Mouse (Mus musculus) brain, embryonic 14.5 days (tissue): ENCODE results near the gene Il1rl1. TPM values are rescaled to one million over a fixed set of nuclear protein-coding genes. Genes with fewer than 3 reads are reported as not detected.

Experiments used
- DNase-seq: peaks from one replicate; pipeline ENCODE4 v3.0.0-alpha.2; 2011; ENCODE audit warnings: low read depth
- CTCF ChIP-seq: fragments of 200-500 bp; IDR thresholded peaks from 2 replicates; pipeline ENCODE4 v1.5.1; 2012; ENCODE audit warnings: inconsistent platforms, mild to moderate bottlenecking, moderate library complexity, borderline replicate concordance; ENCODE audit not compliant: insufficient read depth, insufficient read length; ENCODE audit errors: extremely low read depth
- POLR2A ChIP-seq: fragments of 200-500 bp; IDR thresholded peaks from 2 replicates; pipeline ENCODE4 v1.6.1; 2012; ENCODE audit warnings: mild to moderate bottlenecking, inconsistent platforms, borderline replicate concordance; ENCODE audit not compliant: poor library complexity, insufficient read depth, insufficient read length, severe bottlenecking; ENCODE audit errors: extremely low read depth
- polyA plus RNA-seq: library from polyadenylated mRNA; depleted of rRNA; stranded (reverse); fragments of >200 nt; gene quantifications from 2 replicates; pipeline ENCODE4 v1.2.3, GENCODE M21; 2012

The Il1rl1 gene
- polyA plus RNA-seq, 1 experiment = 0.16 TPM

DNA sequence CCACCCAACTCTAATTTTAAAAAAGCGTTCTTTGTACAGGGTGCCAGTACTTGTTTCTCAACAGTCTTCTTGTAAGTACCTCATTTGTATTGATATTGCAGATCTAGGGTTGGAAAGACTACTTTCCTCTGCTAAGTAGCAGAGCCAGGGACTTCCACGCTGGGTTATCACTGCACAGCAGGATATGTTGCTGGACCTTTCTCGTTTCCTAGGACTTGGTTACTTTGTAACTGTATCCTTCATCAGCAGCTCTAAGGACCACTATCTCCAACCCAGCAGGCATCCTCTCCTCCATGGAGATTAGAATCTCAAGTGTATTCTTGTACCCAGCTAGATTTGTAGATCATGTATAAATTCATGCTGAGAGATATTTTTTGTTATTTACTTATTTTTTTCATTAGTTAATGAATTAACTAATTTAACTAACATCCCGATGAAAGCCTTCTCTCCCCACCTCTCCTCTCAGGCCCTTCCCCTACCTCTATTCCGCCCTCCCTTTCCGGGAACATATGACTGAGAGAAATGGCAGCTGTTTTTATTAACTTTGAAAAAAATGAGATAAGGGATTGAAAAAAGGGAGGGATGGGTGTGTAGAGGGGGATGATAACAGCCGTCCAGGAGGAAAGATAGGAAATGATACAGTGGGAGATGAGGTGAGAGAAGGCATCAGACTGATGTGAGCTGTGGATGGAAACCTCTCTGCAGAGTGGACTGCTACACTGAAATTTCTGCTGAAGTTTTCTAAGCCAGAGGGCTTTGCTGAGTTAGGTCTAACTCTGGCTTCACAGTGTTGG lies 14.3 kb upstream of the Il1rl1 start:
- no peak for TF ChIP-seq POLR2A
- no peak for TF ChIP-seq CTCF
- no peak for DNase-seq

DNA sequence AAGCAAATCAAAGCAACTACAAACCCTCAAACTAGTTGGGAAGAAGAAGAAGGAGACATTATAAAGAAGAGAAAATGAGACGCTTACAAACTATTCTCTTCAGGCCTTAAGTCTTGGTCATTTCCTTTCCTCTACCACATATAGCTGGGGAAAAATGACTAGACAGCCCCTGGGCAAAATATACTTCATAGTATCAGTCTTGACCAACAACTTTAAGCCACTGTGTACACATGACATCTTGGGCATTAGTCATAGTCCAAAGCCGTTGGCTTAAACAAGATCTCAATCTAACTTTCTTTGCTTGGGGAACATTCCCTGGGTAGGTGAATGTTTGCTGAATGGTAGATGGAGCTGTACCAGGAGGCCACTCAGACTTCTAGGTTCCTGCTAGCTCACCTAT lies 12.3 kb upstream of the Il1rl1 start:
- DNase-seq = no peak
- TF ChIP-seq CTCF (no peak), POLR2A (no peak)

DNA sequence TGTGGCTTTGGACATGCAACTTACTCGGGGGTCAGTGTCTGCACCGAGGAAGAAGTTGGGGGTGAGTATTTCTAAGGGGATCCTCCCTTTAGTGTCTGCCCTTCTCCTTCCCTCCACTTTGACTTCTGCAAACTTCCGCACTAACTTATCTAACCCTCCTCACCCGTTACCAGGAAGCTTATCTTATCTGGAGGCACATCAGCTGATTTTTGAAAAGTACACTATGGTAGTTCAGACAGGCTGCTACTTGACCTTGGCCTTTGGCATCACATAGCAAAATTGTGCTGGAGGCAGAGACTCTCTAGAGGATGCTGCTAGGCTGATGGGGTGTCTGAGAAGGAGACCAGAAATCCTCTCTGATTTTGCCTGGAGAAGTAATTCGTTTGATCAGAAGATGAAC lies 10.9 kb upstream of the Il1rl1 start:
- no peak for DNase-seq
- TF ChIP-seq POLR2A = no peak
- TF ChIP-seq CTCF = no peak

DNA sequence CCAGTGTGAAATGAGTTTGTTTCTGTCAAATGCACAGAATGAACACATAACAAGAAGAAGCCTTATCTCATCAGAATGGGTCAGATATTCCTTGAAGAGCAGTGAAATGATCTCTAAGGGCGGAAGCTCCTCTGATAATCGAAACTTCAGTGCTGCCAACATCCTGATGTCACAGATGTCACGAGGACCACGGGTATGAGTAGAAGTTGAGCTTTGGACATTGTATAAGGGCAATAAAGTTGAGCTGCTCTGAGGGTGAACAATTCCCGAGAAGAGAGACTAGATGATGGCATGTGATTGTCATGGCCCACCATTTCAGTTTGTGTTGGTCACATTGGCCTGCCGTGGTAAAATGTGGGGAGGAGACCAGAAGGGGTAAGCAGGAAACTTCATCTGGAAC lies 5.5 kb upstream of the Il1rl1 start:
- no peak for TF ChIP-seq CTCF
- no peak for TF ChIP-seq POLR2A
- DNase-seq = no peak

DNA sequence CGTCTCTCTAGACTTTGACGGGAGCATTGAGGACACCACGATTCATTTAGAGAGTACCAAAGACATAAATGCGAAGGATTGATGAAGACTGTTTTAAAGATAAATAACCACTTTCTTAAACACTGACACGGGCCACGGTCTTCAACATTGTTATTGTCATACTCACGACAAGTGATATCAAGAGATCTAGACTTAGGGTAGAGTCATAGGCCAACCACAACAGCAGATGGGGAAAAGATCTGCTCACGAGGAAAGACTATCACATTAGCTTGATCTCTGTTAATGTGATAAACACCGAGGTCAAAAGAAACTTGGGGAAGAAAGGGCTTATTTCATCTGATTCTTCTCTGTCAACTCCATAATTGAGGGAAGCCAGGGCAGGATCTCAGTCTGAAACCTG lies 2.1 kb upstream of the Il1rl1 start:
- no peak for TF ChIP-seq POLR2A
- no peak for TF ChIP-seq CTCF
- DNase-seq = no peak

DNA sequence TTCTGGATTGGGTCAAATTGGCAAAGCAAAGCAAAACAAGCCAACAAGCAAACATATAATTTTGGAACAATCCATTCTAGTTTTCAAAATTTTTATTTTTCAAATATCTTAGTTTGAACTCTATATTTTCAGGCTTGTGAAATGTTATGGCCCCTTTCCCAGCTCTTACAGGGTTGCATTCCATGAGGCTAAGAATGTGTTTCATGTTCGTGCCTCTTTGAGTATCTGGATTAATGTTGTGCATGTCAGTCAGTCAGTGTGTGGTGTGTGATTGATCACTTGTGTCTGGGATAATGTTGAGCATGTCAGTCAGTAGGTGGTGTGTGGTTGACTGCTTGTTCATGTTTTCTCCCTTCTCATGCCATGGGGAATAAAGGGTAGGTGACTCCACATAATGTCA lies 1.5 kb upstream of the Il1rl1 start:
- no peak for DNase-seq
- TF ChIP-seq POLR2A = no peak

DNA sequence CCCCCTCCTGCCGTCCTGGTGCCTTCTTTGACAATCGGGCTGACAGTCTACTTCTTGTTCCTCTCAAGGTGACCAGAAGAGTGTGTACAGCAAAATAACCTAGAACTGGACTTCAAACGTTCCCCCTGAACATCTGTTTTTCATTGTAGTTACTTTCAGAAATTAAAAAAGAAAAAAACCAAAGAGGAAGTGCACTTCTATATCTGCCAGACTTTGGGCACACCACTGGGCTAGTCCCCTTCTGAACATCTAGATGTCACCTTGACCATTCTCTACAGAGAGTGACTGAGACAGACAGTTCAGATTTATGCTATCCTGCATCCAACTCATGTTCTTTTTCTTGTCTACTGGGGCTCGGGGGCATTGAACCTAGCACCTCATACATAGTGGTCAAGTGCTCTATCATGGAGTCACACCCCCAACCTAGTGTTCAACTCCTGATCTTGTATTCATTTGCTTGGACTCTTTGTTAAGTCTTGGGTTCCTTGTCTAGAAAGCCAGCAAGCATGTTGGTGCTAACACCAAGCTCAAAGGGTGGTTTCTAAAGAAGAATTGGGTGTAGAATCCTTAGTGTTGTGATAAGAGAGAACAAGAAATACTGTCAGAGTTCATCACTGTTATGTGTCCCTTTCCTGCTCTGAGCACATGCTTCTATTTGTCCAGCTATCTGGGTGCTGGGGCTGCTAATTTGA lies 919 bp downstream of the Il1rl1 start:
- TF ChIP-seq POLR2A (no peak), CTCF (no peak)
- no peak for DNase-seq

DNA sequence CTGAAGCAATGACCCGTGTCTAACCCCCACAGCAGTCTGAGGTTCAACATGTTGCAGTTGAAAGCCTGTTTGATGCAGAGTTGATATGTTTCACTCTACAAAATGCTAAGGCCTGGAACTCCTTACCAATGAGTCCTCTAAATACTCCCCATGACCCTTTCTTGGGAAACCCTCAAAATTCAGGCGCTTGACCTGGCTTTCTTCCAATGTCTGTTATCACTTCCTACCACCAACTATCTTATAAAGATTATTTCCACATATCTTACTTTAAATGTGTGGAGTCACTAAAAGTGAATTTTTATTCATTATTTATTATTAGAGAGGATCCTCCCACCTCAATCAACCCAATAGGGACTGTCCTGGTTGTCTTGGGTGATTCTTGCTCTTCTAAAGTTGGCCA lies 2.8 kb downstream of the Il1rl1 start:
- TF ChIP-seq POLR2A (no peak), CTCF (no peak)
- no peak for DNase-seq

DNA sequence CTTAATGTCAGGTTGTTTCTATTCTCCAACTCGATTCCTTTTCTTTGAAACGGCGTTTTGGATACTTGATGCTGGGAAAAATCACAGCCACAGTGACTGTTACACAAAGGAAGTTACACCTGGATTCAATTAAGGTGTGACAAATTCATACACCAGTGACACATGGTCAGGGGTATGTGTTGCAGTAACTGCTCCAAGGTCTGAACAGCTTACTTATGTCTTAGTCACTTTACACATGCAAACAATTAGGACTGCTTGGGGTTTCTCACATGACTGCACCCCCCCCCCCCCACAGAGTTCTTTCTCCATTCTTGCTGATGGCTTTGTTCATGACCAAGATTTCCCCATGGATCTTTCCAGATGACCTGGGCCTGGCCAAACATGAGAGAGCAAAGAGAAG lies 6.6 kb downstream of the Il1rl1 start:
- TF ChIP-seq CTCF = no peak
- no peak for TF ChIP-seq POLR2A
- no peak for DNase-seq

DNA sequence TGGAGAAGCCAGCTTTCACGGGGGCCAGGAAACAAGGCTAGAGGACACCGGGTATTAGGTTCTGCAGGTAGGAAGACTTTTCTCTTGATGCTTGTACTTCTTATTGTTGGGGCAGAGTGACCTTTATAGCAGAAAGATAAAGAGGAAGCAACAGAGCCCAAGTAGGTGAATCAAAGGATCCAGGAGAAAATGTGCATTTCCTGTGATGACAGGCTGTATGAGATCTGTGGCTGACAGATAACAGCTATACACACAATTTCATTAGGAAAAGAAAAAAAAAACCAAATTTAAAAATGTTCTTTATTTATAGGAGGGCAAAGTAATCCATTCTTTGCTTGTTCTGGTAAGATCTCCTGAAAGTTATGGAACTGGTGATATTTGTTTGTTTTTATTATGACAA lies 8.0 kb downstream of the Il1rl1 start:
- no peak for DNase-seq
- no peak for TF ChIP-seq POLR2A
- TF ChIP-seq CTCF = no peak

DNA sequence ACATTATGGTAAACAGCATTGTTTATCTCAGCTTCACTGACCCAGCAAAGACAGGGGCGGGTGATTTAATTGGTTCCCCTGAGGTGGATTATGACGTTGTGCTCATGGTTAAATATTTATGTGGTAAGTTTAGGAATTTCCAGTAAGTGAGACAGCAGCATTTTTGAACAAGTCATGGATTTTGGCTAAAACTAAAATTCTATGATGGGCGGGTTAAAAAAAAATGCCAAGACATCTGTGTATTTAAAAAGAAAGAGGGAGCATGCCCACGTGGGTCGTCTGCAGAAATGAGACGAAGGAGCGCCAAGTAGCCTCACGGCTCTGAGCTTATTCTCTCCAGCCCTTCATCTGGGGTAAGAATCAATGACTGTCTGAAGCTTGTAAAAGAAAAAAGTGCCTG lies 10.1 kb downstream of the Il1rl1 start:
- no peak for TF ChIP-seq CTCF
- TF ChIP-seq POLR2A = no peak
- DNase-seq = no peak

DNA sequence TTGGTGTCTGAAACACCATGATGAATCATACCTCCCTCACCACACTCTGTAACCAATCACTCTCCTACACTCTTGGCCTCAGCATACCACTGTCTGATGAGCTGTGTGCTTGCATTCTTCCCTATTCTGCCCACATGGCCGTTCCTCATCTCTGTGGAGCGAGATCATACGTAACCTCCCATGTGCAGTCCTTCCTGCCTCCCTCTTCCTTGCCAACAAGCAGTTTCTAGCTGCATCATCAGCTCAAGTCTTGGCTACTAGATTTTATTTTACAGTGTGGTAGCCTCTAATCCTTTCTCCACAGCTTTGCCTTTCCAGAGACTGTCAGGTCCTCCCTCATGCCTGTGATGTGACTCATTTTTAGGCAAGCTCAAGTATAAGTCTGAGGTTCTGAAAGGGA lies 15.4 kb downstream of the Il1rl1 start:
- TF ChIP-seq POLR2A = no peak
- no peak for TF ChIP-seq CTCF
- no peak for DNase-seq
